Mouse (Mus musculus) heart, embryonic 14.5 days (tissue): ENCODE results near the gene Kcna2. TPM values are rescaled to one million over a fixed set of nuclear protein-coding genes. Genes with fewer than 3 reads are reported as not detected.
A peak's percentile ranks its signal among the peaks of the same experiment; 100 is the strongest.

ENCODE experiments used
- ATAC-seq: fragments of 200-750 bp; cut with Nextera tagmentation; 2 replicates; pipeline ENCODE4 v1.8.0; 2017; ENCODE audit warnings: low read depth, moderate TSS enrichment; ENCODE audit not compliant: insufficient number of reproducible peaks, insufficient read depth, low FRiP score
- H3K27ac ChIP-seq, 2 experiments: fragments of 200-500 bp in 1 of 2; fragments of 300-500 bp in 1 of 2; sonication (generic) in 1 of 2; replicated peaks in 1 of 2; 2 replicates each; pipeline ENCODE4 v1.5.1; 2012 to 2014; ENCODE audit warnings: low read depth in 2 of 2, low read length in 2 of 2, control low read depth in 1 of 2, mild to moderate bottlenecking in 1 of 2, mixed read lengths in 1 of 2; ENCODE audit not compliant: control insufficient read depth in 1 of 2, insufficient read depth in 1 of 2
- H3K27me3 ChIP-seq: fragments of 300-500 bp; sonication (generic); 2 replicates; pipeline ENCODE4 v1.6.1; 2014; ENCODE audit warnings: mild to moderate bottlenecking, low read length, control low read depth; ENCODE audit not compliant: control insufficient read depth, insufficient read depth
- H3K36me3 ChIP-seq: fragments of 300-500 bp; sonication (generic); 2 replicates; pipeline ENCODE4 v1.6.1; 2014; ENCODE audit warnings: mild to moderate bottlenecking, control low read depth, low read length, mixed read lengths; ENCODE audit not compliant: control insufficient read depth, insufficient read depth
- H3K4me1 ChIP-seq, 2 experiments: fragments of 200-500 bp in 1 of 2; fragments of 300-500 bp in 1 of 2; sonication (generic) in 1 of 2; 2 replicates each; pipeline ENCODE4 v1.6.1; 2012 to 2014; ENCODE audit warnings: low read length in 2 of 2, control low read depth in 1 of 2, mixed read lengths in 1 of 2; ENCODE audit not compliant: control insufficient read depth in 2 of 2, insufficient read depth in 2 of 2
- H3K4me2 ChIP-seq: fragments of 300-500 bp; sonication (generic); 2 replicates; pipeline ENCODE4 v1.6.1; 2014; ENCODE audit warnings: mild to moderate bottlenecking, low read length
- H3K4me3 ChIP-seq, 2 experiments: fragments of 200-500 bp in 1 of 2; fragments of 300-500 bp in 1 of 2; sonication (generic) in 1 of 2; 2 replicates each; pipeline ENCODE4 v1.5.1; 2012 to 2014; ENCODE audit warnings: low read length in 2 of 2, mild to moderate bottlenecking in 2 of 2, control low read depth in 1 of 2, low read depth in 1 of 2, moderate library complexity in 1 of 2; ENCODE audit not compliant: control insufficient read depth in 1 of 2, insufficient read depth in 1 of 2
- H3K9ac ChIP-seq: fragments of 300-500 bp; sonication (generic); 2 replicates; pipeline ENCODE4 v1.6.1; 2014; ENCODE audit warnings: mild to moderate bottlenecking, low read length
- H3K9me3 ChIP-seq: fragments of 300-500 bp; sonication (generic); 2 replicates; pipeline ENCODE4 v1.6.1; 2016; ENCODE audit warnings: low read length, control low read depth; ENCODE audit not compliant: control insufficient read depth
- WGBS: fragments of 180-500 bp; shearing (Covaris S2); extraction: QIAGEN DNeasy Blood & Tissue Kit; methylation state at CpG from one replicate; pipeline ENCODE4 v1.1.7; 2014; 5-methylcytosine and 5-hydroxymethylcytosine counted together
- polyA plus RNA-seq: library from polyadenylated mRNA; unstranded; fragments of >200 nt; fragmentation: Nextera tagmentation; extraction: Ambion mirVana; gene quantifications from 2 replicates; pipeline ENCODE4 v1.2.1, GENCODE M21; 2014

The Kcna2 gene
- polyA plus RNA-seq, 1 experiment from 2014 or later: 0.05 TPM

GRCm38 (mm10) chr3:107150872-107151540 is 50.1 kb downstream of the Kcna2 start:
- Histone ChIP-seq H3K27me3 (no peaks in the 10 kb centered on the region), H3K36me3 (no peaks in the 10 kb centered on the region), H3K27ac (no peak overlapping the region), H3K4me1 (peaks cover 0 to 3% of the 10 kb centered on the region in 2 experiments; a peak in 1 of 4 replicates), H3K9ac (no peak overlapping the region), H3K9me3 (no peaks in the 10 kb centered on the region), H3K4me3 (no peak overlapping the region), H3K4me2 (no peak overlapping the region)
- no peak for ATAC-seq
- 57% methylated on average over 7 of the region's 7 CpGs for WGBS

DNA sequence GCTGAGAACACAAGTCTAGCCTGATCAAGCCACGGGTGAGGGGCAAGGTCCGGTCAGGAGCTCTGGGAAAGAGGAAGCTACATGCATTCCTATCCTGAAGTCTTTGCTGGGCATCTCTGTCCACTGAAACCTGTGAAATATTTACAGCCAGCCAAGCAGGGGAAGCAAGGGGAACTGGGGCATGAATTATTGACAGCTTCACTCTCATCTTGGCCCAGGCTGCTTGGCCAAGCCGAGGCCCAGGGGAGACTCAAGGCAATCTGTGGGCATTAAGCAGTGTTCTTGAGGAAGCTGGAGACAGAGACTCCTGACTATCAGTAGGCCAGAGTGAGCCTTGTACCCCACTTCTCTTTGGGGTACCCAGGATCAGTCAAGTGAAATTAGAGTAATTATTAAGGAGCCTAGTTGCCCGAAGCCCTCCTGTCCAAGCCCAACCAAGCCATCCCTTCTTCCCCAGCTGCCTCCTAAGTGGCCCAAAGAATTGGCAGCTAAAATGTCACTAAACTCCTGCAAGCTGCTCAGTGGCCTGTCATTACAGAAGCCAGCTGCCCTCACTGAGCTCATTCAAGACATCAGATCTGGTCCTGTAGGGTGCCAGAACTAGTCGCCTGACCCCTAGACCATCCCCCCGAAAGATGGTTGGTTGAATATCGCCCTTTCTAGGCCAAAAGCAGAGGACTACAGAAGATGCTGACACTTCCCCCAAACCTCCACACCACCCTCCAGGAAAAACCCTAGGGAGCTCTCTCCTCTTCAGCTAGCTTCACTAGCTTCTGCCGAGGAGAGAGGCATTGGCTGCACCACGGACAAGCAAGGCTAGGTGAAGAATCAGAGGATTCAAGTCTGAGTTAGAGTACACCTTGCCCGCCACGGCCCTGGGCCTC is 53.1 kb downstream of the Kcna2 start:
- H3K36me3 ChIP-seq: no peaks in the 10 kb centered on the region
- peaks cover 0 to 5% of the 10 kb centered on the region in 2 experiments; a peak in 1 of 4 replicates for H3K4me1 ChIP-seq
- H3K27me3 ChIP-seq: no peaks in the 10 kb centered on the region
- H3K27ac ChIP-seq: no peak overlapping the region
- H3K9ac ChIP-seq: no peak overlapping the region
- WGBS: 74% methylated on average over 11 of the region's 11 CpGs
- no peaks in the 10 kb centered on the region for H3K9me3 ChIP-seq
- ATAC-seq: no peak
- H3K4me3 ChIP-seq: no peak overlapping the region
- H3K4me2 ChIP-seq: no peak overlapping the region

DNA sequence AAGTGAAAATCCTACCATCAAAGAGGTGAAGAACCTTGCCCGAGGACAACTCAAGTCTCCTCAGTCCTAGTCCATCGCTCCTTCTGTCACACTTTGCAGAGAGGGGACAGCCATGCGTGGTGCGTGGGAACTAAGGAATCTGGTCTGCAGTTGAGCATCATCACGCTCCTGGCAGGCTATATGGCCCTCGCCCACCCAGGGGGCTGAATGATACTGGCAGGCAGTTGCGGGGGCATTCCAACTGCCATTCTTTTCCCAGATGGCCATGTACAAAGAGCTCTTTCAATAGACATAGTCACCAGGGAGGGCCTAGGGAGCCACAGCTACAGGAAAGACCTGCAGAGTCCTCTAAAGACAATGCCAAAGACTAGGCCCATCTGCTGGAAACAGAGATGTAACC is 57.9 kb downstream of the Kcna2 start:
- no peak for ATAC-seq
- Histone ChIP-seq H3K4me1 (peaks cover 0 to 5% of the 10 kb centered on the region in 2 experiments; a peak in 1 of 4 replicates), H3K36me3 (no peaks in the 10 kb centered on the region), H3K27me3 (peaks cover 12% of the 10 kb centered on the region; the same call in 1 of the 2 replicates), H3K4me3 (no peak overlapping the region), H3K9me3 (no peaks in the 10 kb centered on the region), H3K27ac (no peak overlapping the region), H3K9ac (no peak overlapping the region), H3K4me2 (no peak overlapping the region)
- 88% methylated on average over 7 of the region's 7 CpGs for WGBS

DNA sequence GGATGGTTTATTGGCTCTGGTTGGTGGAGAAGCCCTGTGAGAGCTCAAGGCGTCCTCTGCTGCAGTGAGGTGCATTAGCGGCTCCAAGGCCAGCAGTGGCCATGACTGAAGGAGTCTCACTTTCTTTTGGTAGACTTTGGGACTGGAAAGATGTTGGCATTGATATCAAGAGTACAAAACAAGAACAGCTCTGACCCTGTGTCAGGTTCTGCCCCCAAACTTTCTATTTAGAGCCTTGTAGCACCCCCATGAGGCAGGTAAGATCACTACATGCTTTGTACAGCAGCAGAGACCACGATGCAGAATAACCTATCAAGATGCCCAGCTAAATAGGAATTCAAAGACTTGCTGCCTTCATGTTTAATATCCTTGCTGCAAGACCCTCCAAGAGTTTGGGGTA is 58.5 kb downstream of the Kcna2 start:
- Histone ChIP-seq H3K27ac (no peak overlapping the region), H3K9me3 (no peaks in the 10 kb centered on the region), H3K4me1 (peaks cover 0 to 5% of the 10 kb centered on the region in 2 experiments; a peak in 1 of 4 replicates), H3K4me3 (peak overlapping the region in 1 of 2 experiments; percentile 21; a peak in 1 of 4 replicates), H3K27me3 (peaks cover 12% of the 10 kb centered on the region; the same call in 1 of the 2 replicates), H3K36me3 (no peaks in the 10 kb centered on the region), H3K4me2 (peak overlapping the region; percentile 64), H3K9ac (no peak overlapping the region)
- no peak for ATAC-seq
- 55% methylated on average over 3 of the region's 3 CpGs for WGBS

GRCm38 (mm10) chr3:107159859-107160324 is 58.9 kb downstream of the Kcna2 start:
- no peak overlapping the region for H3K27ac ChIP-seq
- WGBS: 2% methylated on average over 17 of the region's 17 CpGs
- no peaks in the 10 kb centered on the region for H3K9me3 ChIP-seq
- peak overlapping the region; percentile 55 for H3K9ac ChIP-seq
- ATAC-seq: peak; percentile 64; the same call in 1 of the 2 replicates
- H3K4me3 ChIP-seq: peak overlapping the region; percentile 21 to 23
- H3K4me2 ChIP-seq: peak overlapping the region; percentile 64
- H3K36me3 ChIP-seq: no peaks in the 10 kb centered on the region
- peaks cover 0 to 5% of the 10 kb centered on the region in 2 experiments; a peak in 1 of 4 replicates for H3K4me1 ChIP-seq
- peaks cover 12% of the 10 kb centered on the region; the same call in 1 of the 2 replicates for H3K27me3 ChIP-seq

GRCm38 (mm10) chr3:107162741-107163140 is 61.8 kb downstream of the Kcna2 start:
- Histone ChIP-seq H3K4me2 (no peak overlapping the region), H3K4me1 (no peaks in the 10 kb centered on the region), H3K9me3 (no peaks in the 10 kb centered on the region), H3K36me3 (no peaks in the 10 kb centered on the region), H3K27ac (no peak overlapping the region), H3K27me3 (peaks cover 12% of the 10 kb centered on the region; the same call in 1 of the 2 replicates), H3K9ac (no peak overlapping the region), H3K4me3 (no peak overlapping the region)
- ATAC-seq: no peak
- WGBS: 88% methylated on average over 2 of the region's 2 CpGs
